Mouse (Mus musculus): Measurements from ENCODE around the gene Klhl6.

GRCm38 (mm10) chr16:19982537-19983257 is at the start of gene Klhl6:
- TF ChIP-seq CTCF (IDR thresholded peaks at IDR 0.05; ENCODE audit: low read depth, low read length) (no peak), POLR2A (IDR thresholded peaks at IDR 0.05; ENCODE audit: extremely low read depth, insufficient read depth, low read length) (no peak)

Data from liver, adult 2 months (tissue).